Mouse (Mus musculus) midbrain, postnatal 0 days (tissue): ENCODE measurements around the gene Intu. TPM values are rescaled to one million over a fixed set of nuclear protein-coding genes. Genes with fewer than 3 reads are reported as not detected.

Experiments
- ATAC-seq: fragments of 200-750 bp; cut with Nextera tagmentation; 2 replicates; pipeline ENCODE4 v1.8.0; 2017; ENCODE audit warnings: moderate number of reproducible peaks, mild to moderate bottlenecking, moderate TSS enrichment, moderate library complexity; ENCODE audit not compliant: low FRiP score
- DNase-seq: peaks from one replicate; pipeline ENCODE4 v3.0.0-alpha.2; 2015; ENCODE audit warnings: low spot score
- H3K27ac ChIP-seq: fragments of 300-500 bp; sonication (generic); 2 replicates; pipeline ENCODE4 v1.5.1; 2014; ENCODE audit warnings: low read depth, mild to moderate bottlenecking, low read length, mixed read lengths
- H3K27me3 ChIP-seq: fragments of 300-500 bp; sonication (generic); 2 replicates; pipeline ENCODE4 v1.6.1; 2014; ENCODE audit warnings: low read length, control low read depth, mixed read lengths; ENCODE audit not compliant: insufficient read depth
- H3K36me3 ChIP-seq: fragments of 300-500 bp; sonication (generic); 2 replicates; pipeline ENCODE4 v1.6.1; 2014; ENCODE audit warnings: low read length, control low read depth, mixed read lengths; ENCODE audit not compliant: insufficient read depth
- H3K4me1 ChIP-seq: fragments of 300-500 bp; sonication (generic); 2 replicates; pipeline ENCODE4 v1.6.1; 2014; ENCODE audit warnings: mild to moderate bottlenecking, control low read depth, antibody characterized with exemption, low read length, mixed read lengths; ENCODE audit not compliant: insufficient read depth
- H3K4me2 ChIP-seq: fragments of 300-500 bp; sonication (generic); 2 replicates; pipeline ENCODE4 v1.6.1; 2014; ENCODE audit warnings: low read depth, mild to moderate bottlenecking, low read length, mixed read lengths; ENCODE audit not compliant: poor library complexity, severe bottlenecking
- H3K4me3 ChIP-seq: fragments of 300-500 bp; sonication (generic); 2 replicates; pipeline ENCODE4 v1.5.1; 2014; ENCODE audit warnings: low read depth, mild to moderate bottlenecking, low read length, moderate library complexity
- H3K9ac ChIP-seq: fragments of 300-500 bp; sonication (generic); replicated peaks from 2 replicates; pipeline ENCODE4 v1.6.1; 2014; ENCODE audit warnings: mild to moderate bottlenecking, low read length, moderate library complexity, mixed read lengths; ENCODE audit not compliant: poor library complexity, severe bottlenecking
- H3K9me3 ChIP-seq: fragments of 300-500 bp; sonication (generic); 2 replicates; pipeline ENCODE4 v1.6.1; 2016; ENCODE audit warnings: low read length, control low read depth
- CTCF ChIP-seq: IDR thresholded peaks from 2 replicates; pipeline ENCODE4 v1.5.1; 2016; ENCODE audit warnings: antibody characterized with exemption, mild to moderate bottlenecking
- WGBS: fragments of 180-500 bp; shearing (Covaris S2); extraction: QIAGEN DNeasy Blood & Tissue Kit; methylation state at CpG from one replicate; pipeline ENCODE4 v1.1.7; 2014; 5-methylcytosine and 5-hydroxymethylcytosine counted together
- polyA plus RNA-seq: library from polyadenylated mRNA; unstranded; fragments of >200 nt; fragmentation: Nextera tagmentation; extraction: Ambion mirVana; gene quantifications from 2 replicates; pipeline ENCODE4 v1.2.1, GENCODE M21; 2015
- total RNA-seq: library from RNA; depleted of rRNA; stranded (reverse); fragments of >200 nt; gene quantifications from 2 replicates; pipeline ENCODE4 v1.2.3, GENCODE M21; 2014

Gene Intu
- total and polyA plus RNA-seq, 2 experiments from 2014 or later: 2.5 to 7.6 TPM

DNA sequence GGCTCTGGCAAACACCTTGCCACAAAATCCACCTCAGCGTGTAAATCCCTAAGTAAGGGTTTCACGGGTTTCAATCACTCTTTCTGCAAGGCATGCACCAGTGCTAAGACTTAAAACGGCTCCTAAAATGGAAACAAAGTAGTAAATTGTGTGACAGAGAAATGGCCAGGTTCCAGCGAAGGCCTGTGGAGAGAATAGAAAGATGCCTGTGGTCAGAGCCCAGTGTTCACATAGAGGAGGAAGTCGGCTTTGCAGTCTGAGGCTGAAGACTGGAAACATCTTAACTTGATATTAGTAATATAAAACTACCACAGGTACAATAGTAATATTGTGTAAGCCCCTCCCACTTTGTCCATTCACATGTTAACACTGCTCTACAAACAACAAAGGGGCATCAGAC is 26.7 kb upstream of the Intu start:
- Histone ChIP-seq H3K4me3 (no peak overlapping the region), H3K9ac (no peak overlapping the region), H3K27ac (no peak overlapping the region), H3K9me3 (no peaks in the 10 kb centered on the region), H3K4me2 (no peak overlapping the region), H3K36me3 (no peaks in the 10 kb centered on the region), H3K4me1 (no peaks in the 10 kb centered on the region), H3K27me3 (no peaks in the 10 kb centered on the region)
- no peak for TF ChIP-seq CTCF
- WGBS: 62% methylated on average over 5 of the region's 5 CpGs
- ATAC-seq (no peak), DNase-seq (no peak)

DNA sequence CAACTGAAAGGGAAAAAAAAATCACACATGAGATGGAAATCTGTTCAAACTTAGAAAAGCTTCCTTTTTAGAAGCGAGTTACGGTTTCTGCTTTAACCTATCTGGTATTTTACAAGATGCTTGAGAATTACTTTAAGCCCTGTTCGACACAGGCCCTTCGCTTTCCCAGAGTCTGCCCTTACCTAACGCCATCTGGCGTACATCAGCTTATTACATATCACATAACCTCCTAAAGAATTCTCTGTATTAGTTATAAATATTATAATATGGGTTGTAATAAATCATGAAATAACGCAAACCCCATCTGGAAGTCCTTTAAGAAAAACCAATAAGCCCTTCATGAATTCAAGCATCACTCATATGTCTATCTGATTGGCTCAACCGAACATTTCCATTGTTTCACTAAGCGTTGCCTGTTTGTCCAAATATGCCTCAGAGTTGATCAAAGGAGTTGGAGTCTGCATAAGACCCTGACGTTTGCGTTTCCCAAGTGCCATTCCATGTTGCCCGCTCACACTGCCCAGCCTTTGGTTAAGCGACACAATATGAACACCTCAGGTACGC is 25.6 kb upstream of the Intu start:
- DNase-seq: no peak
- TF ChIP-seq CTCF: no peak
- no peaks in the 10 kb centered on the region for H3K27me3 ChIP-seq
- ATAC-seq: no peak
- H3K4me3 ChIP-seq: no peak overlapping the region
- 94% methylated on average over 14 of the region's 14 CpGs for WGBS
- H3K4me2 ChIP-seq: no peak overlapping the region
- no peaks in the 10 kb centered on the region for H3K36me3 ChIP-seq
- no peaks in the 10 kb centered on the region for H3K9me3 ChIP-seq
- no peaks in the 10 kb centered on the region for H3K4me1 ChIP-seq
- H3K9ac ChIP-seq: no peak overlapping the region
- H3K27ac ChIP-seq: no peak overlapping the region

DNA sequence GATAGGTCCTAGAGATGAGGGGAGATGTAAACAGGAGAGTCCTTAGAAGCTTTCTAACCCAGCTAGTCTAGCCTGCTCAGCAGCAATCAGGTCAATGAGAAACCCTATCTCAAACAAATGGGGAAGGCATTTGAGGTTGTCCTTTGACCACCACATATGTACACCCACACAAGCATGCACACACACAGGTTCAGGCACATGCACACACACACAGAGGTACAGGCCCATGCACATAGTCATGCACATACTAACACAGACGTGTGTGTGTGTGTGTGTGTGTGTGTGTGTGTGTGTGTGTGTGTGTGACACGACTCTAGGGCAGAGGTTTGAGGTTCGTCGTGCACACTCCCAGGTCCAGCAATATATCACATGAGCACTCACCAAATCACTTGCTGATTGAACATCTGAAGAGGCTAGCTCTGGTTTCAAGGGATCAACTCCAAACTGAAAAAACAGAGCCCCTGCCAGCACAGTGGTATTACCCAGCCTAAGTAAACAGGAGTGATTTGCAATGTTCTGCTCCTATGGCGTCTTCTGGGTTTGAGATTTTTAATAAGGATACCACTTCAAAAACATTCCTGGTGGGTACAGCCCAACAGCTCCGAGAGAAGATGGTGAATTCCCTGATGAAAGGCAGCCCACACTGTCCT is 22.0 kb upstream of the Intu start:
- Histone ChIP-seq H3K4me1 (no peaks in the 10 kb centered on the region), H3K27me3 (no peaks in the 10 kb centered on the region), H3K4me3 (no peak overlapping the region), H3K27ac (no peak overlapping the region), H3K9ac (no peak overlapping the region), H3K4me2 (no peak overlapping the region), H3K36me3 (no peaks in the 10 kb centered on the region), H3K9me3 (no peaks in the 10 kb centered on the region)
- ATAC-seq (no peak), DNase-seq (no peak)
- WGBS: 77% methylated on average over 6 of the region's 6 CpGs
- TF ChIP-seq CTCF: no peak

DNA sequence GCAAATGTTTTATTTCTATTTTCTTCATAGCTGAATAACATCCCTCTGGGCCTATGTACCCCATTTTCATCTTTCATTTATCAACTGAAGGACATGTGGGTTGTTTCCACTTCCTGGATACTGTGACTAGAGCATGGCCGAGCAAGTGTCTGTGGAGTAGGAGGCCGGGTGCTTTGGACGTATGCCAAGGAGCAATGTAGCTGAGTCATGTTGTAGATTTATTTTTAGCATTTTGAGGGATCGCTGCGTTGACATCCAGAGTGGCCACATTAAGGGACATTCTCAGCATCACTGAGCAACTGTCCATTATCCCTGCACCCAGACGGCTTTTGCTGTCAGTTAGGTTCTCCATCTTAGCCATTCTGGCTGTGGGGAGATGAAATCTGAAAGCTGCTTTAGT is 20.5 kb upstream of the Intu start:
- no peak overlapping the region for H3K4me3 ChIP-seq
- no peak overlapping the region for H3K4me2 ChIP-seq
- DNase-seq: peak; percentile 27
- no peak for ATAC-seq
- TF ChIP-seq CTCF: no peak
- no peak overlapping the region for H3K27ac ChIP-seq
- no peak overlapping the region for H3K9ac ChIP-seq
- H3K27me3 ChIP-seq: no peaks in the 10 kb centered on the region
- 72% methylated on average over 6 of the region's 6 CpGs for WGBS
- no peaks in the 10 kb centered on the region for H3K36me3 ChIP-seq
- H3K9me3 ChIP-seq: no peaks in the 10 kb centered on the region
- H3K4me1 ChIP-seq: no peaks in the 10 kb centered on the region

GRCm38 (mm10) chr3:40512936-40513829 is 17.9 kb upstream of the Intu start:
- no peaks in the 10 kb centered on the region for H3K9me3 ChIP-seq
- DNase-seq (peak; percentile 10), ATAC-seq (no peak)

DNA sequence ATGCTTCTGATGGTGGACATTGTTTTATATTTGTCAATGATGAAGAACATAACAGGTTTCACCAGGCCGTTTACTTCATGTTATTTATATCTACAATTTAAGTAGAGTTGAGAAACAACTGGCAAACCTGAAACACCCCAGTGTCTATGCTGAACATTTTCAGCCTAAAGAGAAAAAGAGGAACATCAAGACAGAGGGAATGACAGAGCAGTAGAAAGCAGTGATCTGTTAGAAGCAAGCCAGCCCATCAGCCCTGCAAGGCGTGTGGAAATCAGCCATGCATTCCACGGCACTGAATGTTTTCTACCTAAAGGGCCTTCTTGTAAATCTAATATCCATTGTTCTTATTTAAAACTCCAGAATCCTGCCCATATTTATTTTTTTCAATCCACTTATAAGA is 12.8 kb upstream of the Intu start:
- H3K9ac ChIP-seq: no peak overlapping the region
- H3K4me2 ChIP-seq: no peak overlapping the region
- no peaks in the 10 kb centered on the region for H3K9me3 ChIP-seq
- DNase-seq: no peak
- no peak overlapping the region for H3K27ac ChIP-seq
- H3K27me3 ChIP-seq: no peaks in the 10 kb centered on the region; the same call in 1 of the 2 replicates
- ATAC-seq: no peak
- H3K36me3 ChIP-seq: no peaks in the 10 kb centered on the region
- no peak for TF ChIP-seq CTCF
- no peak overlapping the region for H3K4me3 ChIP-seq
- WGBS: 83% methylated on average over 3 of the region's 3 CpGs
- H3K4me1 ChIP-seq: no peaks in the 10 kb centered on the region

More at GRCm38 (mm10) chr3:40512936-40513829, 17.9 kb upstream of the Intu start:
- no peak for TF ChIP-seq CTCF
- no peak overlapping the region for H3K9ac ChIP-seq
- no peak overlapping the region for H3K4me3 ChIP-seq
- H3K4me1 ChIP-seq: no peaks in the 10 kb centered on the region
- 72% methylated on average over 13 of the region's 13 CpGs for WGBS
- no peak overlapping the region for H3K4me2 ChIP-seq
- no peaks in the 10 kb centered on the region for H3K36me3 ChIP-seq
- no peaks in the 10 kb centered on the region for H3K27me3 ChIP-seq
- H3K27ac ChIP-seq: no peak overlapping the region
